8 mouse cellular contexts compared by ENCODE assay signal in the genomic region with DNA sequence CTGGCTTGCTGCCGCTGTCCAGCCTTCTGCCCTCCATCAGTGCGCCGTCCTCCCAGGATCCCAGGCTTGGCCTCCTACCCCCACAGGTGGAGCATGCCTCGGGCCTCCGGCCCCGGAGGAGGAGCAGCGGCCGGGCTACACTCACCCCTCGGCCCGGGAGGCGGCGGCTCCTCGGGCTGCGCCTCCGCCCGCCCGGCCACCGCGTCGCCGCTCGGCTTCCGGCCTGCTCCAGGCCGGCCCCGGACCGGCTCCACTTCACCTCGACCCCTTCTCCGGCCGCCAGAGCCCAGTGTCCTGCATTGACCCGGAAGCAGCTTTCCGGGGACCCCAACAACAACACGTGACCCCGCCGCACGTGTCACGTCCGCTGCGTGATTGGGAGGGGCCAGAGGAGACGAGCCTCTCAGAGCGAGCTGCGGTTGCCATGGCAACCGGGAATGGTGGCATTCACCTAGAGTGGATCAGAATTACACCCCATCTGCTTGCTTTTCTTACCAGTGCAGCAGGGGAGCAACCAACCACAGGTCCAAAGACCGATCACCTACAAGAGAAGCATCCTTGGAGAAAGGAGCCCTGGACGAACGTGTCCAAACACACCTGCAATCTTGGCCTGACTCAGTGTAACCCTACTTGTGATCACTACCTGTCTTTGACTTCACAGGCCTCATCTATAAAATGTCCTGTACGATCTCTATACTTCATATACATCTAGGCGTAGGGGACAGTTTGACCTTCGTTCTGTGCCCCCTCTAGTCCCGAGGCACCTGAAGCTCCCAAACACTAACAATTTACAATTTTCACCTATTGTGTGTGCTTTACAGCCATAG. TPM values are rescaled to one million over a fixed set of nuclear protein-coding genes. Genes with fewer than 3 reads are reported as not detected.
DNase-seq lines count a peak whose midpoint lies in the region; ATAC-seq and TF ChIP-seq lines count a peak whose summit lies in the region.

No protein-coding gene starts in this region.

- H3K27ac ChIP-seq in forebrain, embryonic 16.5 days (ENCODE audit: low read length): peak overlapping the region; percentile 60
- H3K27ac ChIP-seq in neural tube, embryonic 14.5 days (ENCODE audit: low read depth, low read length): peak overlapping the region; percentile 78
- peak overlapping the region; percentile 86 for H3K27ac ChIP-seq in testis, adult 2 months (ENCODE audit: control insufficient read depth, insufficient read depth, low read depth, low read length)

- 4% methylated on average over 49 of the region's 49 CpGs for WGBS in forebrain, embryonic 16.5 days
- 4% methylated on average over 49 of the region's 49 CpGs for WGBS in neural tube, embryonic 14.5 days

- H3K4me2 ChIP-seq in forebrain, embryonic 16.5 days (ENCODE audit: low read length): peak overlapping the region; percentile 78
- peak overlapping the region; percentile 94 for H3K4me2 ChIP-seq in neural tube, embryonic 14.5 days (ENCODE audit: low read depth, low read length)

- peaks cover 35% of the 10 kb centered on the region for H3K36me3 ChIP-seq in G1E (replicated peaks)
- H3K36me3 ChIP-seq in forebrain, embryonic 16.5 days (ENCODE audit: control insufficient read depth, insufficient read depth): no peaks in the 10 kb centered on the region
- H3K36me3 ChIP-seq in neural tube, embryonic 14.5 days (ENCODE audit: control insufficient read depth, insufficient read depth, low read length): no peaks in the 10 kb centered on the region
- H3K36me3 ChIP-seq in testis, adult 2 months (ENCODE audit: control insufficient read depth, insufficient read depth, low read length): no peaks in the 10 kb centered on the region

- H3K4me1 ChIP-seq in G1E (ENCODE audit: insufficient read depth, low read depth, low read length): peaks cover 56% of the 10 kb centered on the region
- peaks cover 20% of the 10 kb centered on the region for H3K4me1 ChIP-seq in forebrain, embryonic 16.5 days (replicated peaks; ENCODE audit: control insufficient read depth, insufficient read depth, low read length)
- peaks cover 15% of the 10 kb centered on the region for H3K4me1 ChIP-seq in neural tube, embryonic 14.5 days (ENCODE audit: control insufficient read depth, insufficient read depth, low read length)
- peaks cover 8% of the 10 kb centered on the region for H3K4me1 ChIP-seq in testis, adult 2 months (ENCODE audit: control insufficient read depth, insufficient read depth, low read length)

- H3K4me3 ChIP-seq in G1E (ENCODE audit: low read depth, low read length): peak overlapping the region; percentile 93
- H3K4me3 ChIP-seq in forebrain, embryonic 16.5 days (replicated peaks; ENCODE audit: low read length): peak overlapping the region; percentile 71
- peak overlapping the region; percentile 95 for H3K4me3 ChIP-seq in neural tube, embryonic 14.5 days (ENCODE audit: low read depth, low read length)
- peak overlapping the region; percentile 97 for H3K4me3 ChIP-seq in testis, adult 2 months (ENCODE audit: control insufficient read depth, low read depth, low read length)

- H3K9me3 ChIP-seq in G1E (replicated peaks): no peaks in the 10 kb centered on the region
- no peaks in the 10 kb centered on the region for H3K9me3 ChIP-seq in forebrain, embryonic 16.5 days (ENCODE audit: control insufficient read depth, low read length)
- no peaks in the 10 kb centered on the region for H3K9me3 ChIP-seq in neural tube, embryonic 14.5 days (ENCODE audit: control insufficient read depth, low read length)

- DNase-seq in G1E (ENCODE audit: low spot score): peak; percentile 73
- DNase-seq in cerebellum, adult 18-20 months: peak; percentile 93 to 97
- peak; percentile 83 to 84 for DNase-seq in heart, postnatal 36 days
- peak; percentile 88 to 96 for DNase-seq in layer of hippocampus, adult 18-20 months (ENCODE audit: low spot score in 2 of 2)
- peak; percentile 90 to 95 for DNase-seq in lung, adult 18-20 months

- H3K27me3 ChIP-seq in G1E (ENCODE audit: insufficient read depth, low read length): peaks cover 16% of the 10 kb centered on the region
- no peaks in the 10 kb centered on the region for H3K27me3 ChIP-seq in forebrain, embryonic 16.5 days (replicated peaks; ENCODE audit: control insufficient read depth, insufficient read depth, low read length)
- H3K27me3 ChIP-seq in neural tube, embryonic 14.5 days (ENCODE audit: control insufficient read depth, insufficient read depth, low read length): no peaks in the 10 kb centered on the region
- no peaks in the 10 kb centered on the region for H3K27me3 ChIP-seq in testis, adult 2 months (ENCODE audit: control insufficient read depth, insufficient read depth, low read length)

- TF ChIP-seq POLR2A in testis, adult 2 months (IDR thresholded peaks at IDR 0.05; ENCODE audit: control insufficient read depth, low read depth, low read length): peak; percentile 67; the same call in 1 of the 2 replicates

- ATAC-seq in G1E (ENCODE audit: extremely low read depth, insufficient number of reproducible peaks, low FRiP score, poor library complexity, severe bottlenecking): peak; percentile 85
- peak; percentile 96 for ATAC-seq in forebrain, embryonic 16.5 days
- ATAC-seq in neural tube, embryonic 14.5 days (ENCODE audit: low read depth): peak; percentile 95

- H3K9ac ChIP-seq in forebrain, embryonic 16.5 days (replicated peaks; ENCODE audit: low read depth, low read length): peak overlapping the region; percentile 85
- peak overlapping the region; percentile 88 for H3K9ac ChIP-seq in neural tube, embryonic 14.5 days (replicated peaks; ENCODE audit: low read depth, low read length)

- intact Hi-C loops in heart, postnatal 36 days (cut with DNase I): no loop called here

- TF ChIP-seq CTCF in G1E (IDR thresholded peaks at IDR 0.05; ENCODE audit: low read depth, low read length): no peak
- no peak; the same call in 1 of the 2 replicates for TF ChIP-seq CTCF in testis, adult 2 months (IDR thresholded peaks at IDR 0.05; ENCODE audit: control insufficient read depth, insufficient read depth, insufficient replicate concordance, low read depth, low read length)

RNA-seq across cellular contexts. Expression of gene Tbcel, which starts 35.5 kb away (rescaled TPM):
- total RNA-seq in G1E (2014; fragmentation: Nextera tagmentation) (31.0 and 31.1 TPM in 2 replicates), G1E (2017) (31.0 and 33.3 TPM in 2 replicates)
- 4.2 and 4.8 TPM in 2 replicates for polyA plus RNA-seq in G1E (2012)
- polyA plus RNA-seq in forebrain, embryonic 16.5 days (2015; fragmentation: Nextera tagmentation; extraction: Ambion mirVana): 5.0 and 5.5 TPM in 2 replicates
- total RNA-seq in heart, postnatal 36 days (2021): 10 to 100 TPM; 20.4 to 20.6 TPM
- 10 to 100 TPM; 57.3 to 60.6 TPM for total RNA-seq in layer of hippocampus, adult 18-20 months (2021)
- 5.7 and 6.2 TPM in 2 replicates for polyA plus RNA-seq in neural tube, embryonic 14.5 days (2014; fragmentation: Nextera tagmentation; extraction: Ambion mirVana)
- 29.9 and 34.0 TPM in 2 replicates for polyA plus RNA-seq in testis, adult 2 months (2012; rRNA removed)

Comparison
In these comparisons a context has a peak if more than half of its experiments do, and no peak if none do; other contexts are left out.
1. Peak in every context shown above with its lines: DNase-seq, ATAC-seq, H3K4me3 ChIP-seq and H3K27ac ChIP-seq.